Mouse (Mus musculus) embryonic fibroblast, embryonic 13.5 days (primary cell): ENCODE results near the gene Nubp1.

Experiments used
- CTCF ChIP-seq: IDR thresholded peaks from 2 replicates; pipeline ENCODE4 v1.5.1; 2011; ENCODE audit warnings: mild to moderate bottlenecking, control low read depth, low read length, moderate library complexity, borderline replicate concordance; ENCODE audit not compliant: insufficient read depth
- POLR2A ChIP-seq: IDR thresholded peaks from 2 replicates; pipeline ENCODE4 v1.6.1; 2011; ENCODE audit warnings: low read depth, mild to moderate bottlenecking, control low read depth, low read length, moderate library complexity

DNA sequence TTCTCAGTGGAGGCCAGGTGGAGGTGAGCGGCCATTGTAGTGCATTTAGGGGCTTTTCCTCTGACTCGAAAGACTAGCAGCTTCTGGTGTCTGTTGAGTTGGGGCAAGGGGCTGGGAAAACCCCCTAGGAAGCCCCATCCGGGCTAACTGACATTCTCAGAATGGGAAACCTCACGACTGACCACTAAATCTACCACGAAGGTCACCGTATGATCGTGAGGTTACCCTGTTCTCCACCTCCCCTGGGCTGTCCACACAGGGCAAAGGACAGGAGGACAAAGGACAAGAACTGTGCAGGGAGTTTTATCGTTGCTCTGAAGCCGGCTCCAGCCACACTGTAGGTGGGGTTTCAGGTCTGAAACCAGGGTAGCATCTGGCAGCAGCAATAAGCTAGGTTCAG lies 37.2 kb downstream of the Nubp1 start:
- TF ChIP-seq POLR2A (no peak), CTCF (no peak)
